Mouse (Mus musculus) lung, adult 18-20 months (tissue): ENCODE measurements around the gene Fam107b.

Experiments
- DNase-seq, 2 experiments: peaks; one replicate each; pipeline ENCODE4 v3.0.0; 2022; ENCODE audit warnings: mixed read lengths in 2 of 2

The Fam107b gene

GRCm38 (mm10) chr2:3570186-3570585 is at the start of gene Fam107b:
TSS of gene Fam107b (plus strand) at chr2:3570488.
- no peak for DNase-seq

DNA sequence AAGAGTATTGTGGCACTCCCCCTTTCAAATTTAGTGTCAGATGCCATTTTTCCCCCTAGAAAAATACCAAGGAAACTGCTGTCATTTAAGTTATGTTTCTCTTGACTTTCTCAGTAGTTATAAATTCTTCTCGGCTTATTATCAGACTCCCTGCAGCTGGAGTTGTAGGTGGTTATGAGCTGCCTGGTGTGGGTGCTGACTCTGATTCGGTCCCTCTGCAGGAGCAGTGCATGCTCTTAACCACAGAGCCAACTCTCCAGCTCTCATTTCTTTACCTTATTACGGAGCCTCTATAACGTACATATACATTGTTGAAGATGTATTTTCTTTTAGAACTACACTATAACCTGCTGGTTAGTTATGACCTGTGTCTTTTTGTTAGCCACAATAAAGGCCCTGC is 47.7 kb upstream of the Fam107b start:
- DNase-seq: no peak

- DNase-seq: no peak
These were observed 44.0 kb upstream of the Fam107b start for GRCm38 (mm10) chr2:3526288-3526687.

- DNase-seq: no peak
These were observed 28.8 kb upstream of the Fam107b start for GRCm38 (mm10) chr2:3541307-3542079.

GRCm38 (mm10) chr2:3546055-3546454 is 24.2 kb upstream of the Fam107b start:
- no peak for DNase-seq

GRCm38 (mm10) chr2:3546588-3546987 is 23.7 kb upstream of the Fam107b start:
- peak; percentile 23 to 27 for DNase-seq

DNA sequence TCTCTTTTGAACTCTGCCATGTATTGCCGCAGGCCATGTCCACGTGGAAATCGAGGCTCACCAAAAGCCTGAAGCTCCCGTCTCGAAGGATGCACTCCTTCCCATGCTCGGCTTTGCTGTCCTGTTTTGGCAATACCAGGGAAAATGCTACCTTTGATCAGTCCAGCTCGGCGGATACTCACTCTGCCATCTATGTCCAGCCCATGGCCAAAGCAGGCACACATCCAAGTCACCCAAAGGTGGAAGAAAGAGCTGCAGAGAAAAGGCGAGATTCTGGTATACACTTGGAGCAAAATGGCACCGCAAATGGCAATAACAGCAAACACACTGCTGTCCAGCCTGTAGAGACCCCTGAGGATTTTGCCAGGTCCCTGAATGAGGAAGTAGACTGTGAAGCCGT is 318 bp downstream of the Fam107b start:
- no peak for DNase-seq

DNA sequence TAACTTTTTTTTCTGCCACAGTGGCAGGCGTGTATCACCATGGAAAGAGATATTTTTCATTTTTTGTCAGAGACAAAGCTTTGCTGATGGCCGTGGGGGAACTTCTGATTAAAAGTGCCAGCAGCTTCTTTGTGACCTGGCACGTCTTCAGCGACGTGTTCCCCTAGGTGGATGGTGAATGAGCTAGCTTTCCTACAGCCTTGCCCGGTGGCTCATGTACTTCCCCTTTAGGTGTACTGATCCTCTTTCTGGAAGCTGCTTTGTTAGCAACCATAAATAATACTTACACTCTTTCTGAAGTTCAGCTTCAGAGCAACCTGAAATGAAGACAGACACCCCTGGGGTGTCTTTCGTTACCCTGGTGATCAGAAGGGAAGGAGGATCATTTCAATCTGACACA is 3.6 kb downstream of the Fam107b start:
- no peak for DNase-seq

DNA sequence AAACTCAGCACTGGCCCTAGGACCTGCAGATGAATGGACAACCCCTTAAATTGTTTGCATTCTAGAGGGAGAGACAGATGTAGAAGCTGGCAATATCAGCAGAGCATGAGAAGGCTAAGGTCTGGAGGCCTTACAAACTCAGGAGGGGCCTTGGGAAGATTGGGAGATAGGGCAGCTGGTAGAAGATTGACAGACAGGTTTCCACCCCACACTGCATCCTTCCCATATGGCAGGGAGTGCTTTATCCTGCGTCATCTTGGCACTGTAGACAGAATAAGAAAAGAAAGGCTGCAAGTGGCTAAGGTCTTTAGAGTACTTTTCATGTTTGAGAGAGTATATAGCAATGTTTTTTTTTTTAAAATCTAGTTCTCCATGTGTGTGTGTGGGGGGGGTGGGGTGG is 4.9 kb downstream of the Fam107b start:
- no peak for DNase-seq

- DNase-seq: no peak
These were observed 6.1 kb downstream of the Fam107b start for GRCm38 (mm10) chr2:3576346-3576745.

- no peak for DNase-seq
These were observed 6.9 kb downstream of the Fam107b start for GRCm38 (mm10) chr2:3577216-3577615.

DNA sequence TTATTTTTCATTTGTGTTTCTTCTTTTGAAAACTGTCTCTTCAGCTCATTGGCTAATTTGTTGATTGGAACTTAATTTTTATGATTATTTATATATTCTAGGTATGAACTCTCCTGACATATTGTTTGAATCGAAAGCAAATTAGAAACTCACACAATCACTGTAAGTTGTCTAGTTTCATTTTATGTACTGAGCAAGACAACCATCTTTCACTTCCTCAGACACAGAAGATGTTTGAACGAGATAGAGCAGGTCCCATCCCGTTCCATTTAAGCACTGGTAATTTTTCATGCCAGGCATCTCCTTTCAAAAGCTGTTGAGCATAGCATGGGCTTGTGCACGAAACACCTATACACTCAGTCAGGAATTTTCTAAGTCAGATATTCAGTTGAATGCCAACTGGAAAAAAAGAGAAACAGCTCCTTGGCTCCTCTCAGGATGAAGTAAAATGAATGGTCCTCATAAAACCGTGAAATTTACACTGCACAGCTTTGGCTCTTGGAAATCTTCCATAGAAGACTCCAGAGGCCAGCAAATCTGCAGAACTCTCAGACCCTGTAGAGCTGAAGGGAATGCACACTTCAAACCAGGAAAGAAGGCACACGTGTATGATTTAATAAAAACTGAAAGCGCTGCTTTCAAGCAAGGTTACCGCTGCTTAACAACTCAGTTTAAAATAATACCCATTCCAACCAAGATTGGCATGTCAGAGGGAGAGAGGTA is 8.1 kb downstream of the Fam107b start:
- DNase-seq: no peak

DNA sequence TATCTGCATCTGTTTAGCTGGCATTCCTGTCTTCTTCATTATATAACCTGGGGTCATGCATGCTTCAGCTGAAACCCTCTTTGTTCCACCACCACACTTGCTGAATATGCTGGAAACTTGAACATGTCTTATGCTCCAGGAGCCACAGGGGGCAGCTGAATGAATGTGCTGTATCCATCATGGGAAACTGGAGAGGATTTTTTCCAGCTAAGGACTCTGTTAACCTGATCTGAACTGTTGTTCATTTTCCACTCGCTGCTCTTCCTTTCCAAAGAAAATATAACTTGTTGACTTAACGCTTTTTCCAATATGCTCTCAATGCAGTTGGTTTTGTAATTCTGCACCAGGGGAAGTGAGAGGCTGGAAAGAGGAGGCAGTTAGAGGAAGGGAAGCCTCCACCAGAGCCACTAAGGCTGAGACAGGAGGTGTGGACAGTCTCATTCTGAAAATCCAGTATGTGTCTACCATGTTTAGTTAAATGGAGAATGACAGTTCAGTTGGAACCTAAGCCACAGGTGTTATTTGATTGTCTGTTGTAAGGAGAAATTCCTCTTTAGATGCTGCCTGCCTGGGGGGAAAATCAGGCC is 9.1 kb downstream of the Fam107b start:
- DNase-seq: no peak

DNA sequence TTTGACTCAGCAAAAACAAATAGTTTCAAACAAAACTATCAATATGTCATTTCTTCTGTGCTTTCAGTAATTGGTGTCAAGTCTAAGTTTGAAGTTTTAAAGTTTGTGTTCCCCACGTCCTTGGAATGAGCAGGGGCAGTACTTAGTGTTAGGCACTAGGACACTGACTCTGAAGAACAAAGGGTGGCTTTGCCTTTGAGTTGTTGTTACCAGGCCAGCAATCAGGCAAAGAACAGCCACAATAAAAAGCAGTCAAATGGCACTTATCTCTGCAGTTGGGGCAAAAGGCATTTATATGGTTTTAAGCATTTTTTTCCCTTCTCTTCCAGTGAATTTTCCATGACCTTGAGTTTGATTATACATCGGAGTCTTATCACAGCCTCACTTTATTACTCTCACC is 12.5 kb downstream of the Fam107b start:
- no peak for DNase-seq

GRCm38 (mm10) chr2:3585231-3585783 is 15.0 kb downstream of the Fam107b start:
- DNase-seq: no peak

DNA sequence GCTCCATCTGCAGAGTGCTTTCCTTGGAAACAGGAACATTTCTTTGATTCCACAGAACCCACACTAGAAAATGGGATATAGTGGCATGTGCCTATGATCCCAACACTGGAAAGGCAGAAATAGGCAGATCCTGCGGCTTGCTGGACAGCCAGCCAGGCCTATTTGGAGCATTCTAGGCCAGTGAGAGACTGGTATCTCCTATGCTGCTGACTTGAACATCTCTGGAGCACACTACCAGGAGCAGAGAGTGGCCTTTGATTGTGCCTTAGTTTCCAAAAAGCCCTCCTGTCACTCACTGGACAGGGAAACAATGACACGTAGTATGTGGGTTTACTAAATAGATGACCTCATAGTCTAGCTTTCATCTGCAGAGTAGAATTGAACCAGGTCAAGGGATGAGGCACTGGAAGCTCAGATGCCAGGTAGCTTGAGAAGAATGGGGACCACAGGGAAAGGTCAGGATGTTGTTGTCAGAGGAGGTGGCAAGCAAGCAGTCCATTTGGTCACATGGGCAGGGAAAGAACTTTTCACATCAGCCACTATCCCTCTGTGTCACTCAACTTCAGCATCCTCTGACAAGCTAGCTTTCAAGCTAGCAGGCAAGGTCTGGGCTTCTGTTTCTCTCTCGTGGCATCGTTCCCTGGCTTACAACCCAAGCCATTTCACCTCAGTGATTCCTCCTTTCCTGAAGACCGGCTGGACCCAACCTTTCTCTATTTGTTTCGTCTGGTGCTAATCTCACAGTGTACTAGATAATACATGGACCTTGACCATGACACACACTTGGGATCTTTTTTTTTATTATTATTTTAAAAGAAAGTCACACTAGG is 20.0 kb downstream of the Fam107b start:
- DNase-seq: no peak

- DNase-seq: no peak
These were observed 20.6 kb downstream of the Fam107b start for GRCm38 (mm10) chr2:3590916-3591197.

GRCm38 (mm10) chr2:3594663-3595318 is 24.5 kb downstream of the Fam107b start:
- no peak for DNase-seq

- no peak for DNase-seq
These were observed 30.1 kb downstream of the Fam107b start for GRCm38 (mm10) chr2:3600421-3600820.

- DNase-seq: no peak
These were observed 32.3 kb downstream of the Fam107b start for GRCm38 (mm10) chr2:3602599-3602998.

DNA sequence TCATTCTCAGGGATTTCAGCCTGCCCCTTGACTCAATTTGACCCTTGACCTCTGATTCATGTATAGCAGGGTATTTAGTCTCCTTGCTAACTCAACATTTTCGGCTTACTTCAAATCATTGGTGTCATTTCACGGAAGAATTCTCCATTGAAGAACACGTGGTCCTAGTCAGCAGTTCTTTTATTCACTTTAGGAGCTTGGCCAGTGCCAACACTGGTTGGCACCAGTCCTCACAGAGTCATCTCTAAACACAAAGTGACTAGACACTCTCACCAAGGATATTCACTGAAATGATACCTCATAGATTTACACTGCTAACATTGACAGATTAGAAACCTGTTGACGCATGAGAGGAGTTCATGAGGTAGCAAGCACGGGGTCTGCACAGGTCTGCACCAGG is 32.9 kb downstream of the Fam107b start:
- no peak for DNase-seq
